Mouse (Mus musculus) forelimb bud, embryonic 11.5 days (tissue): ENCODE results near the gene Mcu.

Experiments used
- DNase-seq: peaks from one replicate; pipeline ENCODE4 v3.0.0-alpha.2; 2012; ENCODE audit warnings: low read depth, low spot score

Mcu gene

GRCm38 (mm10) chr10:59614141-59614540, 2.4 kb downstream of the Mcu start:
- DNase-seq = no peak

- no peak for DNase-seq
Observed at GRCm38 (mm10) chr10:59613276-59613675, 3.2 kb downstream of the Mcu start.

DNA sequence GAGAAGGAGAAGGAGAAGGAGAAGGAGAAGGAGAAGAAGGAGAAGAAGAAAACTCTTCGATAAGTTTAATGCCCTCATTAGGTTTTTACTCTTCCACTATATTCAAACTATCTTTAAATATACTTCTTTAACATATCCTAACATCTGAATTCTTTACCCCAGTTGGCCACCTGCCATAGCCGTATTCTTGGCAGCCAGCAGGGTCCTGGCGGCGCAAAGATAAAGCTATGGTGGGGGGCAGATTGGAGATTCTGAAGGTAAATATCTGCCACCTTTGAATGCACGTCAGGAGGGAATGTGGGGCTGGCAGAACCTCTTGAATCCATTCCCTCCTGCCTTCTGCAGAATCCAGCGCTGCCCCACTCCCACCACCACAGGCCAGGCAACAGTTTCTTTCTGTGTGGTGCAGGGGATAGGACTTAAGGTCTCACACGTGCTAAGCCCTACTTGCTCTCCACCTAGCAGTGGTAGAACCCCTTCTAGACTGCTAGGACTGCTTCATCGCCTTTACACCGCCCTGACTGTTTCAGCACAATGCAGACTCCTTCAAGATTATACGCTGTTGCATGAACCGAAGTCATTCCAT, 11.5 kb downstream of the Mcu start:
- no peak for DNase-seq

- no peak for DNase-seq
Observed at GRCm38 (mm10) chr10:59603843-59604242, 12.6 kb downstream of the Mcu start.

DNA sequence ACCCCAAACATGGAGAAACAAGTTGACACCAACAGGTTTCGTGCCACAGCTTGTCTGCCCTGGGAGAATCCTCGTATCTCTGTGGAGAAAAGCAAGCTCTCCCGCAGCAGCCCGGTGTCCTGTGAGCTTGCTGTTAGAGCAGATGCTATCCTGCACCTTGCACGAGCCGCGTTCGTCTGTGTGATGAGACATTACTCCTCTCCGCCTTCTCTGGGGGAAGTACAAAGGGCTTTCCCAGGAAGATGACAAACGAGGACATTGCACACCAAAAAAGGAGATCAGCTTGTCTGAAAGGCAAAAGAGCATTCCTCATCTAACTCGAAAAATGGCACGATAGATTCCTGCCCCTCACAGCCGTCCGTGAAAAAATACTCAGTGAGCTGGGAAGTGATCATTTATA, 13.6 kb downstream of the Mcu start:
- DNase-seq = no peak

- DNase-seq = no peak
Observed at GRCm38 (mm10) chr10:59602043-59602442, 14.4 kb downstream of the Mcu start.

- DNase-seq = no peak
Observed at GRCm38 (mm10) chr10:59600516-59600915, 16.0 kb downstream of the Mcu start.

DNA sequence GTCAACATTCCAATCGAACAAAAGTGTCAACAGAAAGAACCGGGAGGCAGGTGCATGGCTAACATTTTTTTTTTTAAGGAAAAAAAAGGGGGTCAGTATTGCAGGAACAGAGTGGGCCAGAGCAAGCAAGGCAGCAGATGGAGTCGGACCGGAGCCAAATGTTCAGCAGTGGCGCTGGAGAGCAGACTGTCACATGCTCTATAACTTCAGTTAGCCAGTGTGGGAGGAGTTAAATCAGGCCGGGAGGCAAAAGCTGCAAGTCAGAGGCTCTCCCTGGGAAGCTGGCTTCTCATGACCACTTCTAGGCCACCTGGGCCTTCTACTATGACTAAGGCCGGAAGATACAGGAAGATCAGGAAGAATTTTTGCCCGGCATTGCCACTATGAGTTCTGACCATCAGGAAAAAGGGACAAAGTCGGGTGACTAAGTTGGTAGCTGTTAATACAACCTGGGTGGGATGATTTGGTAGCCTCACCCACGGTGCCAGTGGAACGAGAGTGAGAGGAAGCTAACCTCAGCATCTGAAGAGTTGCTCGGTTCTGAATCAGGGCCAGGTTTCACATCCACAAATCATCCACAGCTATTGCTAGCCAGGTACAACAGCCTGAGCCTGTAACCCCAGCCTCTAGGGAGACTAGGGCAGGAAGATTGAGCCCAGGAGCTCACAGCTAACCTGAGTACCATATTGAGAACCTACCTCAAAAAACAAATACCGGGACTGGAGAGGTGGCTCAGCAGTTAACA, 22.5 kb downstream of the Mcu start:
- no peak for DNase-seq

DNA sequence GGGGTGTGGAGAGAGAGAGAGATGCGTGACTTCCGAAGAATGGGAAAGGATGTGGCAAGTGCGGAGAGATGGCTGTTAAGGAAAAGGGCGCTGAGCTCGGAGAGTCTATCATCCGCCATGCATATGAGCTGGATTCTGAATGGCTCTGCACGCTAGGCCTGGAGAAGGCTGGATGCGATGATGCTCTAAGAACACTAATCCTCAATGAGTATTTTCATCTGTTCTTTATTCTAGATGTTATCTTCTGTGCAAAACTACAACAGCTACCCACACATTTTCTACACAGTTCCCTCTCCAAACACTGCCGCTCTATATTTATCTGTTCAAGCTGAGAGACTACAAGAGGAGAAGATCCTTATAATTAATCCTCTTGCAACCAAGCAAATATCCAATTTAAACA, 25.9 kb downstream of the Mcu start:
- DNase-seq = no peak

- no peak for DNase-seq
Observed at GRCm38 (mm10) chr10:59589856-59590255, 26.6 kb downstream of the Mcu start.

DNA sequence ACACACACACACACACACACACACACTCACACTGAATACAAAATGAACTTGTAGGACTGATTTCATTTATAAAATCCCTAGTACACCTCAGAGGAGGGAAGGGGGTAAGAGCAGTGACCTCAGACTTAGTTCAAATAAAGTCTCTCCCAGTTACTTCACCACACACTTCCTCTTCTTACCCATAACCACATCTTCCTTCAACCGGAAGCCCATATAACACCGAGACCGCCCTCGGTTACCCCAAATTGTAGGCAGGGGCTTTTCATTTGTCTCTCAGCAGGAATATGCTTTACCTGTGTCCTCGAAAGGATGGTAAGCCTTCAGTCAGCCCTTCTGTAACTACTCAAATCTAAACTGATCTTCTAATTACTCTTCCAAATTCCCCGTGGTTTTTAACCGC, 27.1 kb downstream of the Mcu start:
- DNase-seq = no peak

- DNase-seq = no peak
Observed at GRCm38 (mm10) chr10:59588135-59588534, 28.4 kb downstream of the Mcu start.

- DNase-seq = no peak
Observed at GRCm38 (mm10) chr10:59586821-59587220, 29.7 kb downstream of the Mcu start.

- DNase-seq = no peak
Observed at GRCm38 (mm10) chr10:59585621-59586020, 30.9 kb downstream of the Mcu start.

GRCm38 (mm10) chr10:59581826-59582543, 34.5 kb downstream of the Mcu start:
- DNase-seq = no peak

GRCm38 (mm10) chr10:59580593-59581149, 35.8 kb downstream of the Mcu start:
- DNase-seq = no peak

DNA sequence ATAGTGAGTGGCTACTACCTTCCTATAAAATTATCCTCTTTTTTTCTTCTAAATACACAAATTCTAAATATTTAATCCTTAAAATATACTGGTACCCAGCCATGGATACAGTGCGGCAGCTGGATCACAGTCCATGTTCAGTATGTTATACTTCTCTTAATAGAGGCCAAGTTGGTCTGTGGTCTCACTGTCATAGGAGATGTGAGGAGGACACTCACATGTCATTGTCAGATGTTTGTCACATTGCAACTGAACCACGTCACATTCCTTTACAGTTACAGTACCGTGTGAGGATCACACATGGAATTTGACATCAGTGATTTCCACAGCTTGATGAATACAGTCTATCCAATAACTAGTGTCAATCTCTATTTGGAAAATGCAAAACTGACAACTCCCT, 36.8 kb downstream of the Mcu start:
- DNase-seq = no peak

DNA sequence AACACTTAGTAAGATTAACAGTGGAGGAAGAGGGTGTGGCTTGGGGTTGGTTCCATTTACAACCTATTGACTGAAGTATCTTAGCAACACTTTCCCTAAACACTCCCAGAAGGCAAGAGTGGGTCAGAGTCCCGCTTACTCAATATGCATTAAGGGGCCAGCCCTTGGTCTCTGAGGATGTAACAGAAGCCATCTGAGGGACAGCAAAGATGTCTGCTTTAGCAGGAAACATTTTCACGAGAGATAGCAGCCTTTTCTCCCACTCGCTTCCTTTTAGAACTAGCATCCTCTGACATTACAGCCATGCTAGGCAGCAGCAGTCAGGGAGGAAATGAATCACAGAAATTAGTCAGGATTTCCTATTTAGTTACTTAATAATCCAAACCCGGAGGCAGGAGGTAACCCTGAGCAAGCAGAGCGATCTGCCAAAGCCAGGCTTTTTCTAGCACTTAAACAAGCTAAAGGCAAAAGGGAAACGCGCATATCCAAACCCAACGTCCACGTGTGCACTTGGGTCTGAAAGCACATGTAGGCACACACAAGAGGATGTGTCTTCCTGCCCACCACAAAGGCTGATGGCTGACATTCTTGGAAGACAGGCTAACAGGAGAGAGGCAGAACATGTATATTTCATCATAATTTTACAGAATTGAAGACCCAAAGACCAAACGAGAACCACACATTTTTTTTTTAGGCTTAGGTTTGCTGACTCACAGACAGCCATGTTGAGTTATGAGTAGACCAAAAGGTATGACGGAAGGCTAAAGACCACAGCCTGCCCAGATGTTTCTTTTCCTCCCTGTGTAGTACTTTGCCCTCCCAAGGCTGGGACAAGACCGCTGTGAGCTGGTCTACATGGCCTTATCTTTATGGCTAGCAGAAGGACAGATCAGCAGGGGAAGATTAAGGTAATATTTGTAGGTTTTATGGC, 38.4 kb downstream of the Mcu start:
- DNase-seq = peak; percentile 46

GRCm38 (mm10) chr10:59576305-59576704, 40.2 kb downstream of the Mcu start:
- DNase-seq = no peak

DNA sequence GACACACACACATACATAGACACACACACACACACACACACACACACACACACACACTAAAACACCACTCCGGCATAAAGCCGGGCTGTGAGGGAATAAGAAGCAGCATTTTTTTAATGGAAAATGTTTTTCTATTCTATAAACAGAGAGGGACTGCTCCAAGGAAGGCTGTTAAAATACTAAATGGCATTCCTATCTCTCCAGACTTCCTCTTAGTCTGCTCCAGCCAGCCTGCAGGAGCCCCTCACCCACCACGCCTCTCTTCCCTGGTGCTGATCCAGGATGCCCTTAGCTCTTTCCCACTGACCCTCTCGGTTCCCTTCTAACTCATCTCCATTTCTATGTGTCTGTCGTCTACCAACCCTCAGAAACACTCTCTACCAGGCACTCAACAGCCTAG, 44.5 kb downstream of the Mcu start:
- DNase-seq = no peak

- DNase-seq = no peak
Observed at GRCm38 (mm10) chr10:59571273-59571672, 45.2 kb downstream of the Mcu start.

- DNase-seq = no peak
Observed at GRCm38 (mm10) chr10:59570780-59571179, 45.7 kb downstream of the Mcu start.
